ENCODE assay signal across 17 mouse cellular contexts in genomic region chr10:78320526-78320925, GRCm38 (mm10). TPM values are rescaled to one million over a fixed set of nuclear protein-coding genes. Genes with fewer than 3 reads are reported as not detected.
A peak's percentile ranks its signal among the peaks of the same experiment; 100 is the strongest.
DNase-seq lines count a peak whose midpoint lies in the region; ATAC-seq and TF ChIP-seq lines count a peak whose summit lies in the region.
"Had no signal": no experiment of that assay in that cellular context is flagged by ENCODE, and none has a peak within 500 bp of the region (broad histone marks: within the 10 kb centered on the region; RNA-seq: fewer than 3 reads in every experiment).

No protein-coding gene starts in this region.

- no peak overlapping the region for H3K4me3 ChIP-seq in lung, embryonic 16.5 days (ENCODE audit: low read length)
- no peak overlapping the region for H3K4me3 ChIP-seq in limb, embryonic 15.5 days
- H3K4me3 ChIP-seq in thymus, adult 2 months (ENCODE audit: control insufficient read depth, insufficient read depth, low read length), result no peak overlapping the region
- H3K4me3 ChIP-seq: heart, embryonic 15.5 days; hindbrain, embryonic 15.5 days; liver, embryonic 12.5 days; midbrain, embryonic 15.5 days; neural tube, embryonic 13.5 days; stomach, embryonic 15.5 days had no signal

- no peaks in the 10 kb centered on the region for H3K27me3 ChIP-seq in lung, embryonic 16.5 days (ENCODE audit: control insufficient read depth, insufficient read depth, low read depth, low read length)
- no peaks in the 10 kb centered on the region for H3K27me3 ChIP-seq in limb, embryonic 15.5 days
- no peaks in the 10 kb centered on the region for H3K27me3 ChIP-seq in thymus, adult 2 months (ENCODE audit: control insufficient read depth, insufficient read depth, low read length)
- H3K27me3 ChIP-seq: heart, embryonic 15.5 days; hindbrain, embryonic 15.5 days; liver, embryonic 12.5 days; midbrain, embryonic 15.5 days; neural tube, embryonic 13.5 days; stomach, embryonic 15.5 days had no signal

- no peak for TF ChIP-seq CTCF in thymus, adult 2 months (IDR thresholded peaks at IDR 0.05; ENCODE audit: borderline replicate concordance, control insufficient read depth, extremely low read depth, insufficient read depth, low read length, poor library complexity)

- 0 out of 2 replicates have a peak, but pooled peaks have one; percentile 24 for ATAC-seq in lung, embryonic 16.5 days (ENCODE audit: low read depth)
- ATAC-seq in limb, embryonic 15.5 days (ENCODE audit: insufficient number of reproducible peaks, low FRiP score, low TSS enrichment, low read depth), result no peak
- ATAC-seq: liver, embryonic 12.5 days; midbrain, embryonic 15.5 days had no signal

- no peaks in the 10 kb centered on the region for H3K9me3 ChIP-seq in lung, embryonic 16.5 days (ENCODE audit: control insufficient read depth, low read length)
- no peaks in the 10 kb centered on the region for H3K9me3 ChIP-seq in limb, embryonic 15.5 days
- H3K9me3 ChIP-seq: G1E; heart, embryonic 15.5 days; hindbrain, embryonic 15.5 days; liver, embryonic 12.5 days; midbrain, embryonic 15.5 days; neural tube, embryonic 13.5 days; stomach, embryonic 15.5 days had no signal

- 77% methylated on average over 1 of the region's 1 CpGs for WGBS in lung, embryonic 16.5 days
- 93% methylated on average over 1 of the region's 1 CpGs for WGBS in limb, embryonic 15.5 days
- WGBS in thymus, adult 2 months, result 95% methylated on average over 1 of the region's 1 CpGs

- intact Hi-C loops in heart, postnatal 25 days (cut with DNase I), result loop anchor here (5.0 kb wide), 2 partner anchors 37 to 38 kb away; no protein-coding TSS in a partner anchor

- no peak overlapping the region for H3K27ac ChIP-seq in lung, embryonic 16.5 days (ENCODE audit: low read length)
- peak overlapping the region; percentile 29; the same call in 1 of the 2 replicates for H3K27ac ChIP-seq in limb, embryonic 15.5 days
- H3K27ac ChIP-seq in thymus, adult 2 months (ENCODE audit: control insufficient read depth, insufficient read depth, low read length), result no peak overlapping the region
- H3K27ac ChIP-seq: heart, embryonic 15.5 days; hindbrain, embryonic 15.5 days; liver, embryonic 12.5 days; midbrain, embryonic 15.5 days; neural tube, embryonic 13.5 days; stomach, embryonic 15.5 days had no signal

- no peak overlapping the region for H3K9ac ChIP-seq in lung, embryonic 16.5 days (ENCODE audit: low read length)
- H3K9ac ChIP-seq in limb, embryonic 15.5 days, result no peak overlapping the region
- H3K9ac ChIP-seq: heart, embryonic 15.5 days; hindbrain, embryonic 15.5 days; liver, embryonic 12.5 days; midbrain, embryonic 15.5 days; neural tube, embryonic 13.5 days; stomach, embryonic 15.5 days had no signal

- H3K4me2 ChIP-seq in lung, embryonic 16.5 days (ENCODE audit: low read depth, low read length), result no peak overlapping the region
- H3K4me2 ChIP-seq in limb, embryonic 15.5 days, result no peak overlapping the region
- H3K4me2 ChIP-seq: heart, embryonic 15.5 days; hindbrain, embryonic 15.5 days; liver, embryonic 12.5 days; midbrain, embryonic 15.5 days; neural tube, embryonic 13.5 days; stomach, embryonic 15.5 days had no signal

- H3K4me1 ChIP-seq in lung, embryonic 16.5 days (replicated peaks; ENCODE audit: control insufficient read depth, insufficient read depth, low read length), result no peaks in the 10 kb centered on the region
- H3K4me1 ChIP-seq in limb, embryonic 15.5 days, result peaks cover 14% of the 10 kb centered on the region
- H3K4me1 ChIP-seq in thymus, adult 2 months (replicated peaks; ENCODE audit: control insufficient read depth, insufficient read depth, low read length), result no peaks in the 10 kb centered on the region
- H3K4me1 ChIP-seq: midbrain, embryonic 15.5 days had no signal

- H3K36me3 ChIP-seq in lung, embryonic 16.5 days (ENCODE audit: control insufficient read depth, insufficient read depth, low read length), result no peaks in the 10 kb centered on the region
- peaks cover 16% of the 10 kb centered on the region; the same call in 1 of the 2 replicates for H3K36me3 ChIP-seq in limb, embryonic 15.5 days
- H3K36me3 ChIP-seq in thymus, adult 2 months (ENCODE audit: control insufficient read depth, insufficient read depth, low read length), result no peaks in the 10 kb centered on the region
- H3K36me3 ChIP-seq: G1E; heart, embryonic 15.5 days; hindbrain, embryonic 15.5 days; liver, embryonic 12.5 days had no signal

- no peak for TF ChIP-seq POLR2A in thymus, adult 2 months (IDR thresholded peaks at IDR 0.05; ENCODE audit: control insufficient read depth, extremely low read depth, insufficient read depth, low read length, poor library complexity)

- peak; percentile 87 for DNase-seq in heart, adult 11 months
- no peak for DNase-seq in heart, postnatal 25 days (ENCODE audit: low spot score)
- no peak for DNase-seq in lung, adult 18-20 months
- DNase-seq in cerebellum, adult 9-10 months, result peak; percentile 88
- no peak for DNase-seq in thymus, adult 2 months
- DNase-seq in right cerebral cortex, postnatal 10 days (ENCODE audit: low spot score in 2 of 2), result no peak
- DNase-seq: lung, postnatal 14 days; thymus, postnatal 14 days had no signal

RNA-seq across cellular contexts. Expression of gene Agpat3, which starts 31.8 kb away (rescaled TPM):
- total RNA-seq in heart, postnatal 25 days (2021), result 100 to 1,000 TPM; 204 to 227 TPM
- 28.2 and 33.9 TPM in 2 replicates for polyA plus RNA-seq in lung, embryonic 16.5 days (2015; fragmentation: Nextera tagmentation; extraction: Ambion mirVana)
- polyA plus RNA-seq in limb, embryonic 15.5 days (2015; fragmentation: Nextera tagmentation; extraction: Ambion mirVana), result 111 and 127 TPM in 2 replicates
- 386 and 423 TPM in 2 replicates for polyA plus RNA-seq in thymus, adult 2 months (2012; rRNA removed)

Comparison
In these comparisons a context has a peak if more than half of its experiments do, and no peak if none do; other contexts are left out.
1. DNase-seq: peak in heart, adult 11 months (single experiment) and cerebellum, adult 9-10 months (single experiment); none in heart, postnatal 25 days (single experiment), lung, adult 18-20 months (0 of 2), thymus, adult 2 months (single experiment) and right cerebral cortex, postnatal 10 days (0 of 2).